Mouse (Mus musculus): ENCODE data around the gene Barx1. TPM values are rescaled to one million over a fixed set of nuclear protein-coding genes. Genes with fewer than 3 reads are reported as not detected.
A peak's percentile ranks its signal among the peaks of the same experiment; 100 is the strongest.

Gene Barx1
- polyA plus RNA-seq, 1 experiment from 2014 or later, result 0.10 TPM

DNA sequence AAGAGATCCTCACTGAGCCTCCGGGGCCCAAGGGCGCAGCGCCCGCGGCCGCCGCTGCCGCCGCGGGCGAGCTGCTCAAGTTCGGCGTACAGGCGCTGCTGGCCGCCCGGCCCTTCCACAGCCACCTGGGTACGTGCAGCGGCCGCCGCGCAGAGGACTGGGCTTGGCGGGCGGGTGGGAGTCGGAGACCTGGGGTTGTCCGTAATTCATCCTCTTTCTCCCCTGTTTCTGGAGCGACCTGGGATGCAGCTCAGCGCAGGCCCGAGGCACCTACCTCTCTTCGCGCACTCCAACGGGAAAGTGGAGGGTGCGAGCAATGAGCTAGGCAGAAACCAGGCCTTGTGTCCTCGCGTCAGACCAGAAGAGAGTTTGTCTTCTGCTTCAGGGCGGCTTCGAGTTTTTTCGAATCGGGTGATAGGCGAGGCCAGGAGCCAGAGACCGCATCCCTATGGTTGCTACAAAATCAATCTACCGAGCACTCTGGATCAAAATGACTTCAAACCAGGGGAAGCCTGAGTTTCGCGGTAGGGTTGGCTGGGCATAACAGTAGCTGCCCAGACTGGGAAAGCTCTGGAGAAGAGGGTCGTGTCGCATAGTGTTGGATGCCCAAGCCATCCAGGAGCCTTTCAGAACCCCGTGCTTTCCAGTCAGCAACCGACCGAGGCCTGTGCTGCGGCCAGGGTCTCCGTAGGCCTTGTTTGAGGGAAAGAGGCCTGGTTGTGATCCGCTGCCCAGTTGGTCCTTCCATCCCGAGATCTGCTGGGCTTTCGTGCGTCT lies 601 bp downstream of the Barx1 start:
- peak overlapping the region; percentile 38 for H3K9ac ChIP-seq
- H3K36me3 ChIP-seq, result no peaks in the 10 kb centered on the region
- H3K4me2 ChIP-seq, result peak overlapping the region; percentile 90
- H3K4me1 ChIP-seq, result peaks cover 56% of the 10 kb centered on the region
- H3K27ac ChIP-seq, result no peak overlapping the region
- peak overlapping the region; percentile 50 for H3K4me3 ChIP-seq (replicated peaks)
- H3K27me3 ChIP-seq, result peaks cover 100% of the 10 kb centered on the region
- no peaks in the 10 kb centered on the region for H3K9me3 ChIP-seq (replicated peaks)
- ATAC-seq (replicated peaks; ENCODE audit: low FRiP score), result no peak
- 4% methylated on average over 54 of the region's 54 CpGs for WGBS

DNA sequence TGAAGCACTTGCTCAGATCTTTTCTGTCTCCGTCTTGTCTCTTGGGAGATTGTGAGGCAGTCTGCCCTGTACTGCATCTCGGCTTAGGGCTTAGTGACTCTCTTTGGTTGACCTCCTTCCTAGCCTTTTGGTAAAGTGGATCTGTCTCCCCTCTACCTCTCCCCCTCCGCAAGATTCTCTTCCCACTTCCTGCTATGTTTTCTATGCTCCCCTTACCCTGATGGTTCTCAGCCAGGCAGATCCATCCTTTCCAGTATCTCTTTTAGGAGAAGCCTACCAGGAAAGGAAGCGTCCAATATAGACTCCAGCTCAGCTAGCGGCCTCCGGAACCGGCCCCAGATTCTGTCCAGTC lies 1.2 kb downstream of the Barx1 start:
- no peaks in the 10 kb centered on the region for H3K9me3 ChIP-seq (replicated peaks)
- ATAC-seq (replicated peaks; ENCODE audit: low FRiP score), result no peak
- 17% methylated on average over 7 of the region's 7 CpGs for WGBS
- no peak overlapping the region for H3K4me2 ChIP-seq
- H3K27me3 ChIP-seq, result peaks cover 100% of the 10 kb centered on the region
- H3K4me1 ChIP-seq, result peaks cover 57% of the 10 kb centered on the region
- no peak overlapping the region for H3K9ac ChIP-seq
- no peaks in the 10 kb centered on the region for H3K36me3 ChIP-seq
- no peak overlapping the region for H3K4me3 ChIP-seq (replicated peaks)
- H3K27ac ChIP-seq, result no peak overlapping the region

DNA sequence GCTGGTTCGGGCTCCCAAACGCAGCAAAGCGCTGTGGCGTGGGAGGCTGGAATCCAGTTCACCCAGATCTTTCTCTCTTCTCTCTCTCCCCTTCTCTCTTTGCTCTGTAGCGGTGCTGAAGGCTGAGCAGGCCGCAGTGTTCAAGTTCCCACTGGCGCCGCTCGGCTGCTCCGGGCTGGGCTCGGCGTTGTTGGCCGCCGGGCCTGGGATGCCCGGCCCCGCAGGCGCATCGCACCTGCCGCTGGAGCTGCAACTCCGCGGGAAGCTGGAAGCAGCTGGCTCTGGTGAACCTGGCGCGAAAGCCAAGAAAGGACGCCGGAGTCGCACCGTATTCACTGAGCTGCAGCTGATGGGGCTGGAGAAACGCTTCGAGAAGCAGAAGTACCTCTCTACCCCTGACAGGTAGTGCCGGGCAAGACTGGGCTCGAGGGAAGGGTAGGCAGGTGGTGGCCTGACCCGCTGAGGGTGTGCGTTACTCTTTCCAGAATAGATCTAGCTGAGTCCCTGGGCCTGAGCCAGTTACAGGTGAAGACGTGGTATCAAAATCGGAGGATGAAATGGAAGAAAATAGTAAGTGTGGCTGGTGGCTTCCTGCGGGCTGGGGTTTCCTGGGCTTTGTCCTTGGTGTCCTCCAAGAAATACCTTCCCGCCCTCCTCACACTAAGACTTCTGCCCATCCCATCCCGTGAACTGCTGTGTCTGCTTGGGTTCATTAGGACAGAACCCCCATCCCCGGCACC lies 2.3 kb downstream of the Barx1 start:
- H3K36me3 ChIP-seq, result no peaks in the 10 kb centered on the region
- WGBS, result under 1% methylated on average over 39 of the region's 39 CpGs
- H3K27me3 ChIP-seq, result peaks cover 100% of the 10 kb centered on the region
- H3K9me3 ChIP-seq (replicated peaks), result no peaks in the 10 kb centered on the region
- peaks cover 54% of the 10 kb centered on the region for H3K4me1 ChIP-seq
- H3K4me3 ChIP-seq (replicated peaks), result peak overlapping the region; percentile 15
- no peak overlapping the region for H3K9ac ChIP-seq
- no peak overlapping the region for H3K4me2 ChIP-seq
- no peak overlapping the region for H3K27ac ChIP-seq
- ATAC-seq (replicated peaks; ENCODE audit: low FRiP score), result no peak

DNA sequence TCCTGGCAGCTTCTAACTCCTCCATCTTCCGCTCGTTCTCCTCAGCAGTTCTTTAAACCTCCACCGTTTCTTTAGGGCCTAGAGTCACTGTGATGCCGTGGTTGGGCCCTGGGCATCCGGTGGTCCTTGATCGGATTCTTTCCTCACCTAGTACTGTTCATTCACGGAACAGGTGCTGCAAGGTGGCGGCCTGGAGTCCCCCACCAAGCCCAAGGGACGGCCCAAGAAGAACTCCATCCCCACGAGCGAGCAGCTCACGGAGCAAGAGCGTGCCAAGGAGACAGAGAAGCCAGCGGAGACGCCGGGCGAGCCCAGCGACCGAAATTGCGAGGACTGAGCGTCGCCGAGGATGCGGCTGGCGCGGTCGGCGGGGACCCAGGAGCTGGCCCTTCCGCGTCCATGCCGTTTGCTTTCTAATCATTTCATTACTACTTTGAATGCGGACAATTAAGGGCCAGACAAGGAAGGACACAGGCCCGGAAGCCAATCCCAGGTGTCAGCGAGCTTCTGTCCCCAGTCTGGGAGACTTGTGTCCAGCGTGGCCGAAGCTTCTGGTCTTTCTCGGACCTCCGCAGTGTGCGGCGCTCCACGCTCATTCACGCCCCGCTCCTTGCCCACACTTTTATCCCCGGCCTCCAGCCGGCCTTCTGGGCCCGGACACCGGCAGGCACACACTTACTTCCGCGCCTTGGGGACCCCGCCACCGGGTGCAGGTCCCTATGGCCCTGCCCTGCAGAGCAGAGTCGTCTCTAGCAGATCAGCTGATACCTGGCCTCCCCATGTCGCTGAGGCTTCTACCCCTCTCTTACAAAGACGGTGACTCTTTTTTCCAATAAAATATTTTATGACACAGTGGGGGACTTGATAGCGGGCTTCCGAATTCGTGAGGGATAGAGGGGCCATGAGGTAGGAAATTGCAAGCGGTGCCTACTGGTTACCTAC lies 3.1 kb downstream of the Barx1 start:
- Histone ChIP-seq H3K4me2 (no peak overlapping the region), H3K4me3 (replicated peaks) (peak overlapping the region; percentile 9; the same call in 1 of the 2 replicates)
- 1% methylated on average over 58 of the region's 58 CpGs for WGBS

DNA sequence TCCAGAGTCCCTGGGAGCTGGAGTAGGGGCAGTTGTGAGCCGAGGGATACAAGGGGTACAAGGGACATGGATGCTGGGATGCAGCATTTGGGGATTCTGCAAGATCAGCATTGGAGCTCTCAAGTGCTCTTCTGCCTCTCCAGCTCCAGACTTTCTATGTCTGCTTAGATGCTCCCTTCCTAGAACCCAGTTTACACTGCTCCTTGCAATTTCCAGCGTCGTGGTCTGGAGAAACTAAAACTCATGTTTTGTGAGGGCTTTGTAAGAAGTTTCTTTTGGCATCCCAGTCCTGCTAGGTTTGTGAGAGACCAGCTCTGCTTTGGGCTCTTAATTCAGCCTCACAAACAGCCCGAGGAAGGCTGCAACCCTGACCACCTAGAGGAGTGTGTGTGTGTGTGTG lies 4.7 kb downstream of the Barx1 start:
- Histone ChIP-seq H3K4me1 (peaks cover 49% of the 10 kb centered on the region), H3K9ac (no peak overlapping the region), H3K9me3 (replicated peaks) (no peaks in the 10 kb centered on the region), H3K4me3 (replicated peaks) (no peak overlapping the region), H3K27me3 (peaks cover 96% of the 10 kb centered on the region), H3K36me3 (no peaks in the 10 kb centered on the region), H3K27ac (no peak overlapping the region), H3K4me2 (no peak overlapping the region)
- 2% methylated on average over 4 of the region's 4 CpGs for WGBS
- no peak for ATAC-seq (replicated peaks; ENCODE audit: low FRiP score)

More for the DNA sequence above, 3.1 kb downstream of the Barx1 start:
- Histone ChIP-seq H3K36me3 (no peaks in the 10 kb centered on the region), H3K27ac (no peak overlapping the region), H3K27me3 (peaks cover 99% of the 10 kb centered on the region), H3K4me1 (peaks cover 49% of the 10 kb centered on the region), H3K9ac (no peak overlapping the region), H3K9me3 (replicated peaks) (no peaks in the 10 kb centered on the region)
- ATAC-seq (replicated peaks; ENCODE audit: low FRiP score), result no peak

DNA sequence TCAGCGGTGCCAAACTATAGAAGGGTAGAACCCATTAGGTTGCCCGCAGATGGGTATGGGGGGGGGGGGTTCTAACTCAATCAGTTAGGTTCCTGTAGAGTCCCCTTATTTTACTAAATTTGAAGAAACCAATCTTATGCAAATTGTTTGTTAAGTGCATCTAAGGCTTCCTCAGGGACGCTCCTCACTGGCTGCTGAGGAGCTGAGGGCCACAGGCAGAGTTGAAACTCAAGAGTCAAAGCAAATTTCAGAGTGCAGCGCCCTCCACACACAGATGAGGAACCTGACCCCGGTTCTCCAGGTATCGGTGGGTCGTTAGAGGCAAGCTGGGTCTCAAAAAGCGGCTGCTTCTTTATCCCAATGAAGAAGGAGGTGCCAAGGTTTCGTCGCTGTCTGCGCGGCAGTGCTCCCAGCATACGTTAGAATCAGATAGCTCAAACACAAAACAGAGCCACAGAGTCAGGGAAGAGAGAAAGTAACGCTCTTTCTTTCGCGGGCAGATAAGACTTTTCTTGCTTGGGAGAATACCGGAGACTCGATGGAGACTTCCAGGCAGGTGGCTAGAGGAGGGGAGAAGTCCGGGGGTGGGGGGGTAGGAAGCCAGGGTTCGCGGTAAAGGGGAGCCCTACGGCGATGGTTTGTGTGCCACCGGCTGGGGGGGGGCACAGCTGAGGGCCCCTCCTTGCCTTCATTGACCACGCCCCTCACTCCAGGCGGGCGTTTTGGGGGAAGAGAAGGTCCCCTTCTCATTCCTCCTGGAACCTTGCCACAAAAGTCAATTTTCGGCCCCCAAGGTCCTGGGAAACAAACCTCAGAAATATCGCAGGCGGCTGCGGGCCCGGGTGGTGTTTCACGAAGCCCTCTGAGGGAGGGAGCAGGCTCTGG lies 5.5 kb downstream of the Barx1 start:
- peak overlapping the region; percentile 48 for H3K4me2 ChIP-seq
- H3K36me3 ChIP-seq, result no peaks in the 10 kb centered on the region
- H3K9me3 ChIP-seq (replicated peaks), result no peaks in the 10 kb centered on the region
- WGBS, result 1% methylated on average over 33 of the region's 33 CpGs
- peak overlapping the region; percentile 27 for H3K4me3 ChIP-seq (replicated peaks)
- H3K9ac ChIP-seq, result no peak overlapping the region
- ATAC-seq (replicated peaks; ENCODE audit: low FRiP score), result no peak
- H3K27ac ChIP-seq, result no peak overlapping the region
- H3K27me3 ChIP-seq, result peaks cover 96% of the 10 kb centered on the region
- H3K4me1 ChIP-seq, result peaks cover 45% of the 10 kb centered on the region

DNA sequence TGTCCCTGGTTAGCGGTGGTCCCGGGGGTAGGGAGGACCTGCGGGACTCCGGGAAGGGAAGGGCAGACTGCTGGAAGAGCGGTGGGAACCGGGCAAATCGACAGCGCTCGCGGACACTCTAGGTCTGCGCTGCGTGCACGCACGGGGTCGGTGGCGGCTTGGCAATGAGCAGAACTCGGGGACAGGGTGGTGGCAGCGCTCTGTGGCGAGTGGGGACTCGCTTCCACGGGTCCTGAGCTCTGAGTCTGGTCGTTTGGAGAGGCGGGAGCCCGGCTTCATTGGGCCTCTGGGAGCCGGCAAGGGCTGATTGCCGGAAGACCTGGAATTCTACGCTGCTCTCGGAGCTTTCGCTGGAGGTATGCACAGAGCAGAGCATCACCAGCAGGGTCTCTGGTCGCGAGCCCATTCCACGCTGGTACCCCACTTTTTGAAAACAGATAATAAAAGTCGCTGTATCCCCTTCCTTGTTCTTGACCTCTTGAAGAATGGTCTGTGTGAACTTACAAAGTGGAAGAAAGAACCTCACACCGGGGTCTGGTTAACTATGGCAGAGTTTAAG lies 6.3 kb downstream of the Barx1 start:
- Histone ChIP-seq H3K9ac (no peak overlapping the region), H3K4me1 (peaks cover 40% of the 10 kb centered on the region), H3K27ac (no peak overlapping the region), H3K27me3 (peaks cover 96% of the 10 kb centered on the region), H3K4me3 (replicated peaks) (peak overlapping the region; percentile 27), H3K9me3 (replicated peaks) (no peaks in the 10 kb centered on the region), H3K4me2 (peak overlapping the region; percentile 48), H3K36me3 (no peaks in the 10 kb centered on the region)
- ATAC-seq (replicated peaks; ENCODE audit: low FRiP score), result no peak
- under 1% methylated on average over 34 of the region's 34 CpGs for WGBS

DNA sequence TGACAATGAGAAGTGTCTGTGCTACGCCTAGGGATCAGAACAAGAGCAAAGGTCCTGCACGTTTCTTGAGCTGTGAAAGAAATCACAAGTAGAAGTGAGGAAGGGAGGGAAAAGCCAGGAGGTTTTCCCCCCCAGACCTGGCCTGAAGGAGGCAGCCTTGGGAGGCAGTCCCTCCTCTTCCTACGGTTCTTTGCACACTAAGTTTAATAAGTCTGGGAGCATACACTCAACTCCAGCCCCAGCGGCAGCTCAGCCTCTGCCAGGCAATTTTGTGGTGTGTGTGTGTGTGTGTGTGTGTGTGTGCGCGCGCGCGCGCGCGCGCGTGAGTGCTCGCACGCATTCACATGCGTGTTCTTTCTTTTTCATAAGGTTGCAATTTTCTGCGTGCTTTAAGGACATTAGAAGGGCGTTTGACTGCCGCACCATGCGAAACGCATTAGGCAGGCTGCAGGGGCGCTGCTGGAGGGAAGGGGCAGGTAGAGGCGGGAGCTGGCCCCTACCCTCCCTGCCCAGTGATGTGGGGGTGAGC lies 9.6 kb downstream of the Barx1 start:
- Histone ChIP-seq H3K9me3 (replicated peaks) (no peaks in the 10 kb centered on the region; the same call in 1 of the 2 replicates), H3K36me3 (no peaks in the 10 kb centered on the region), H3K9ac (no peak overlapping the region), H3K4me3 (replicated peaks) (peak overlapping the region; percentile 22), H3K27ac (no peak overlapping the region), H3K27me3 (peaks cover 92% of the 10 kb centered on the region), H3K4me2 (peak overlapping the region; percentile 43), H3K4me1 (peaks cover 24% of the 10 kb centered on the region)
- 0 out of 2 replicates have a peak, but pooled peaks have one; percentile 49 for ATAC-seq (replicated peaks; ENCODE audit: low FRiP score)
- WGBS, result 1% methylated on average over 24 of the region's 24 CpGs

DNA sequence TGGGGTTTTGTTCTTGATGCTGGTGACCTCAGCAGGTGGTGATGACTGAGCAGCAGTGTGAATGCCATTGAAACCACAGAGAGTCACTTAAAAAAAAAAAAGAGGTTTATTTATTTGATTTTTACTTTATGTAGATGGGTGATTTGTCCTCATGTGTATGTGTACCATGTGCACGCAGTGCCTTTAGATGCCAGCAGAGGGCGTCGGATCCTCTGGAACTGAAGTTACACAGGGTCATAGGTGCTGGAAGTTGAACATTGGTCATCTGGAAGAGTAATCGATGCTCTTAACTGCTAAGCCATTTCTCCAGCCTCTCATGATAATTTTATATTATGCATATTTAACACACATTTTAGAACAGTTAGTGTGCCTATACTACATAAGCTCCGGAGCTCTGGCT lies 11.8 kb downstream of the Barx1 start:
- Histone ChIP-seq H3K9ac (no peak overlapping the region), H3K4me2 (no peak overlapping the region), H3K27ac (no peak overlapping the region), H3K36me3 (no peaks in the 10 kb centered on the region), H3K4me3 (replicated peaks) (no peak overlapping the region), H3K4me1 (peaks cover 9% of the 10 kb centered on the region), H3K9me3 (replicated peaks) (no peaks in the 10 kb centered on the region; the same call in 1 of the 2 replicates), H3K27me3 (peaks cover 90% of the 10 kb centered on the region)
- no peak for ATAC-seq (replicated peaks; ENCODE audit: low FRiP score)
- WGBS, result 78% methylated on average over 5 of the region's 5 CpGs

DNA sequence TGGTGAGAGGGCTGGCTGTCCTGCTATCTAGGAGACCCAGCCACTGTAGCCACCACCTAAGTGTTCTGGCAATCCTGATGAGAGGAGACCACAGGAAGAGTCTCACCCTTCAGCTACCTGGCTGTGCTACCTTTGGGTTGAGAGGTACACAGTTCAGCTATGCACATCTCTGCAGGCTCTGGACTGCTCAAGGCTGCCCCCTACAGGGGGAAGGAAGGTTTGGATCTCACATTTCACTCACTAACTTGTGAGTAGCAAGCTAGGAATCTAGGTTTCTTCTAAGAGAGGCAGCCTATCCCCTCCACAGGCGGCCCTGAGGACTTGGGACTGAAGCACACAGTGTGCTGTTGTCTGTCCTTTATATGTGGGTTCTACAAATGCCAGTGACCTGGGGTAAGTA lies 16.6 kb downstream of the Barx1 start:
- peaks cover 55% of the 10 kb centered on the region for H3K27me3 ChIP-seq
- WGBS, result 46% methylated on average over 1 of the region's 1 CpGs
- ATAC-seq (replicated peaks; ENCODE audit: low FRiP score), result no peak
- H3K4me1 ChIP-seq, result no peaks in the 10 kb centered on the region
- H3K9me3 ChIP-seq (replicated peaks), result no peaks in the 10 kb centered on the region; the same call in 1 of the 2 replicates
- no peak overlapping the region for H3K4me2 ChIP-seq
- H3K36me3 ChIP-seq, result no peaks in the 10 kb centered on the region
- H3K27ac ChIP-seq, result no peak overlapping the region
- no peak overlapping the region for H3K9ac ChIP-seq
- no peak overlapping the region for H3K4me3 ChIP-seq (replicated peaks)

All from kidney, embryonic 15.5 days (tissue).